Mouse (Mus musculus) layer of hippocampus, adult 11-12 months (tissue): ENCODE results near the gene Pycard.
A peak's percentile ranks its signal among the peaks of the same experiment; 100 is the strongest.
"Not testable (repeated sequence)": the region's sequence is repeated elsewhere in the genome, so short reads cannot be mapped to it uniquely, and the experiment has no call there.

ENCODE experiments used
- DNase-seq: peaks from one replicate; pipeline ENCODE4 v3.0.0; 2022; ENCODE audit warnings: low spot score

The Pycard gene

DNA sequence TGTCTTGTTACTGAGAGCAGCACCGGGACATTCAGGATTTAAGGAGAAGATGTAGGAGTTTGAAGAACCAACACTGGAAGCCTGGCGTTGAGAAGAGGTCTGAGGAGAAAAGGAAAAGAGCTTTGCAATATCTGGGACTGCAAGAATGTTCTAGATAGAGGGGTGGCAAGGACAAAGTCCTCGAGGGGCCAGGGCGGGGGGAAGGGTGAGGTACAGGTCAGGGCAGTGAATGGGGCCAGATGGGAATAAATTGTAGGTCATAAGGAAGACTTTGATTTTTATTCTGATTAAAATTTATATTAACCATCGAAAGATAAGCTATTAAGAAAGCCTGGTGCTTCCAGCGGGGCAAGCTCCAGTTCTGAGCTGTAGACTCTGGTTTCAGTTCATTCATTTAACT, 9.4 kb upstream of the Pycard start:
- no peak for DNase-seq

DNA sequence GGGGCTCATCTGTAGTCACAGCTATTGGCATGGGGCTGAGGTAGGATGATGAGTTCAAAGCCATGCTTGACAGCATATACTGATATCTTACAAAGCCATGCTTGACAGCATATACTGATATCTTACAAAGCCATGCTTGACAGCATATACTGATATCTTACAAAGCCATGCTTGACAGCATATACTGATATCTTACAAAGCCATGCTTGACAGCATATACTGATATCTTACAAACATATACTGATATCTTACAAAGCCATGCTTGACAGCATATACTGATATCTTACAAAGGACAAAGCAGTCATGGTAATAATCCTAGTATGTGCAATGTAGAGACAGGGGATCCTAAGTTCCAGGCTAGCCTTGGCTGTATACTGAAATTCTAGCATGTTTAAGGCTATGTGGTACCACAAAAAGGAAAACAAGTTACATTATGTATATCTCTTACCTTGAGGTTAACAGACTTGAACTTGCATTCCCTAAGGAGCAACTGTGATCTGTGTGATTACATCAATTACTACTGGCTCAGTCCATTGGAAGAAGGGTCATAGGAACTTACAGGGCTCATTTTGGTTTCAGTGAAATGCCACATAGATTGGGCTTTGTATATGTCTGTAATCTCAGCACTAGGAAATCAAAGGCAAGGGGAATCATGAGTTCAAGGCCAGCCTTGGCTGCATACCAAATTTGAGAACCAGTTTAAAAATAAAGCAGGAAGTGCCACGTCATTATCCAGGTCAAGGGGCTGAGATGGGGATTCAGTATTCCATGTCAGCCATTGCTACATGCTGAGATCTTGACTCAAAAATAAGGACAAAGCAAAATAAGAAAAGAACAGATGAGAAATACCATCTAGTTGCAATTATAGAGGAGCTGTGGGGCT, 6.6 kb upstream of the Pycard start:
- no peak for DNase-seq

DNA sequence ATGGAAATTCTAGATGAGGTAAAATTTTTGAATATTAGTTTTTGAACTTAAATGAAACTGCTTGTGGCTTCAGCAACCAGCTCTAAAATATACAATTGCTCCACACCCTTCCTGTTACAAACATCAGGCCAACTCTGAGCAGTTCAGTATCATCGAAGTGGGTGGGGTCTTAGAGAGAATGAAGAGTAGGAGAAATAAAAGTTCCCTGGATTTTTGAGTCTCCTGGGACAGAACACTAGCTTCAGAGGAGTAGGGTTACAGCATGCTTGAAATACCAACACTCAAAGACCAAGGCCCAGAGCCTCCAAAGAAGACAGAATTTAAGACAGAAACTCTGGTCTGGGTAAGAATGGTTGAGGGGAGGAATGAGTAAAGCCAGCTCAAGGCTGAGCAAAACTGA, 5.8 kb upstream of the Pycard start:
- DNase-seq = no peak

DNA sequence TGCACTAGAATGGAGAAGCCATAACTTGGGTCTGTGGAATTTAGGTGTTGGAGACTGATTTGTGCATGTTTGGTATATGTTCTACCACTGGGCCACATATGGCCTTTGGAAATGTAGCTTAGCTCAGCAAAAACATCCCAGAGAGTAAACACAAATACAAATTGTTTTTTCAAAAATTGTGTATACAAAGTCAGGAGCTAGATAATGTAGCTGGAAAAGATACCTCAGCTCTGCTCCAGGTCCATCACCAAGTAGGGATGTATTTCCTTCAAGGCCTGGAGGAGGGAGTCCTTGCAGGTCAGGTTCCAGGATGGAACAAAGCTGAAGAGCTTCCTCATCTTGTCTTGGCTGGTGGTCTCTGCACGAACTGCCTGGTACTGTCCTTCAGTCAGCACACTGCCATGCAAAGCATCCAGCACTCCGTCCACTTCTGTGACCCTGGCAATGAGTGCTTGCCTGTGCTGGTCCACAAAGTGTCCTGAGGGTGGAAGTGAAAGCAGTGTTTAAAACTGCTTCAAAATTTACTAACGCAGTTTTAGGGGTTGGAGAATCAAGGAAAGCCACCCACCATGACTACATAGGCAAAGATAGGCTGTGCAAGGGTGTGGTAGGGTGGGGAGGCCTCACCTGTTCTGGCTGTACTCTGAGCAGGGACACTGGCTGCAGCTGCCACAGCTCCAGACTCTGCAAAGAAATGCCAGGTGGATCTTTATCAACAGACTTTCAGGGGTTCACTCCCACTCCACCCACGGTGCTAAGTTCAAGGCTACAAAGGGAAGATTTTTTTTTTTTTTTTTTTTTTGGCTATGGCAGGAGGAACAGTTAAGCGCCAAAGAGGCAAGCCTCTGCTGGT, 953 bp downstream of the Pycard start:
- DNase-seq = no peak

DNA sequence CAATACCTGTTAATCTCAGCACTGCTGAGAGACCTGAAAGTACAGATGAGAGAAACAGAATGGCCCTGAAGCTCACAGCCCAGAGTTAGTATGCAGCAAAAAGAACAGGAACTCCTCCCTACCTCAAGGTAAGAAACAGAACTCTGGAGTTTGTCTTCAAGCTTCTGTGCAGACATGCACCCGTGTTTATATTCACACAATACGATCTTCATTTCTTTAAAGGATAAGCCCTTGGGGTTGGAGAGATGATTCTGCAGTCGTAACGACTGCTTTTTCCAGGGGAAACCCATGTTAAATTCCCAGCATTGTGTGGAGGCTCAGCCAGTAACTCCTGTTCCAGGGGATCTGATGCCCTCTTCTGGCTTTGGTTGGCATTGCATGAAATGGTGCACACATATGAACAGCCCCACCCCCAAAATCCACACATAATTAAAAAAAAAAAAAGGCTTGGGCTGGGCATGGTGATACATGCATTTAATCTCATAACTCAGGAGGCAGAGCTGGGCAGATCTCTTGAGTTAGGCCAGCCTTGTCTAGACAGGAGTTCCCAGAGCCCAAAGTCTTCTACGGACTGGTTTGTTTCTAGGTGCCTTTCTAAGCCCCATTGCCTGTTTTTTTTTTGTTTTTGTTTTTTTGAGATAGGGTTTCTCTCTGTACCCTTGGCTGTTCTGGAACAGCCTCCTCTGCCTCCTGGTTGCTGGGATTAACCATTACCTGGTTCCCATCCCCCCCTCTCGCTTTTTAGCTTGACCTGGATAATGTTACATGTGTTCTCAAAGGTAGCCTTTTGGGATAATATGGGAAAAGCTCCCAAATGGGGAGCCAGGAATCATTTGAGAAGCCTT, 1.8 kb downstream of the Pycard start:
- peak; percentile 77 for DNase-seq

DNA sequence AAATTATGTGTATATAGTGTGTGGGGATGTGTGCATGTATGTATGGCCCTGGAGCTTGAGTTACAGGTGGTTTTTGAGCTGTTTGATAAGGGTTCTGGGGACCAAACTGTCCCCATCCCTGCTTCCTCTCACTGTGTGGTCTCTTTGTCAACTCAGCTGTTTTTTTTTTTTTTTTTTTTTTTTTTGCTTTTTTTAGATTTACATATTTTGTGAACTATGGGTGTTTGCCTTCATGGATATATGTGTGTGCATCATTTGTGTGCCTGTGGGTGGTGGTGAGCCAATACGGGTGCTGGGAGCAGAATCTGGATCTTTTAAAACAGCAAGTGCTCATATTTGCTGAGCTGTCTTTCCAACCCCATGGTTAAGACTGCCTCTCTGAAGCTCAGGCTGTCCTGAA, 4.8 kb downstream of the Pycard start:
- DNase-seq = no peak

DNA sequence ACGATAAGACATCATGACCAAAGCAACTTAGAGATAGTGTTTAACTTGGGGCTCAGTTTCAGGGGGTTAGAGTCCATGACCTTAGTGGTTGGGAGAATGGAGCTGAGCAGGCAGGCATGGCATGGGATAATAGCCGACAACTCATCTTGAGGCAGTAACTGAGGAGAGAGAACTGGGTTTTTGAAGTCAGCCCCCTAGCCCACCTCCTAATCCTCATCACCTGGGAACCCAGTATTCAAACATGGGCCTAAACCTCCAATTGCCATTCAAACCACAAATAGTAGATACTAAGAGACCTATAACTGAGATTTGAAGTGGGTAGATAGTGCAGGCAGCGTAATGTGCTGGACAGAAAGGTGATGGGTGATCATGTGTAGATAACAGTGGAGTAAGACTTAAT, 13.1 kb downstream of the Pycard start:
- no peak for DNase-seq

DNA sequence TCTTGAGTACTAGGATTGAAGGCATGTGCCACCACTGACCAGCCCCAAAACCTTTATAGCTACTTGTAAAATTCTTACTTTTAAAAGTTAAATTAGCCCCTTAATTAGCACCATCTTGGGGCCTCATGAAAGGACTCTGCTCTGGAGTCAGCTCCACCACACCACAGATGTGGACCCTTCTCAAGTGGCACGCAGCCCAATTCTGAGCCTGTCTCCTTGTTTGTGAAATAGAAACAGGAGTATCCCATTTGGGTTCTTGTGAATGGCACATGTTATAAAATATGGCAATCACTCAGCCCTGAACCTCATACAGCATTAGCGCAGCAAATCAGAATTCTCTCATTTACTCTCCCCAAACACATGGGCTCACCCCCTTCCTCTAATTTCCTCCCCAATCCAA, 14.8 kb downstream of the Pycard start:
- no peak for DNase-seq

DNA sequence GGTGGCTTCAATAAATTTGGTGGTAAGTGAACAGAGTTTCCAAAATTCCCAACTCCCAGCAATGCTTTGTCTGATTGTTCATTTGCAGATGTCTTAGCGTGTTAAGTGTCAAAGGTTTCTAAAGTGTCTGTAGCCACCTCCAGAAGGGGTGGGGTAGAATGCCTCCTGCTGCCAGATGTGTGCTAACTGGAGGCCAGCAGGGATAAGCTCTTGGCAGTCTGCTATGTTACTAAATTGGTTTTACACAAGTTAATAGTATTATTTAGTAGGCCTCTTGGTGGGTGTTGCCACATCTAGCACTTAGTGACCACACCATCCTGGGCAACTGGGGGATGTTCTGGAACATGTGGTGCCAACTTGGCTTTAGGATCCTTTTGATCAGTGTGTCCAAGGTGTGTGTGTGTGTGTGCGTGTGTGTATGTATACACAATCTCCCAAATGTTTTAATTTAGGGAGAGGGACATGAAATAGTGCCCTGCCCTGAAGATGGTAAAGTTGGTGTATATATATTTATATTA, 19.2 kb downstream of the Pycard start:
- DNase-seq = no peak

DNA sequence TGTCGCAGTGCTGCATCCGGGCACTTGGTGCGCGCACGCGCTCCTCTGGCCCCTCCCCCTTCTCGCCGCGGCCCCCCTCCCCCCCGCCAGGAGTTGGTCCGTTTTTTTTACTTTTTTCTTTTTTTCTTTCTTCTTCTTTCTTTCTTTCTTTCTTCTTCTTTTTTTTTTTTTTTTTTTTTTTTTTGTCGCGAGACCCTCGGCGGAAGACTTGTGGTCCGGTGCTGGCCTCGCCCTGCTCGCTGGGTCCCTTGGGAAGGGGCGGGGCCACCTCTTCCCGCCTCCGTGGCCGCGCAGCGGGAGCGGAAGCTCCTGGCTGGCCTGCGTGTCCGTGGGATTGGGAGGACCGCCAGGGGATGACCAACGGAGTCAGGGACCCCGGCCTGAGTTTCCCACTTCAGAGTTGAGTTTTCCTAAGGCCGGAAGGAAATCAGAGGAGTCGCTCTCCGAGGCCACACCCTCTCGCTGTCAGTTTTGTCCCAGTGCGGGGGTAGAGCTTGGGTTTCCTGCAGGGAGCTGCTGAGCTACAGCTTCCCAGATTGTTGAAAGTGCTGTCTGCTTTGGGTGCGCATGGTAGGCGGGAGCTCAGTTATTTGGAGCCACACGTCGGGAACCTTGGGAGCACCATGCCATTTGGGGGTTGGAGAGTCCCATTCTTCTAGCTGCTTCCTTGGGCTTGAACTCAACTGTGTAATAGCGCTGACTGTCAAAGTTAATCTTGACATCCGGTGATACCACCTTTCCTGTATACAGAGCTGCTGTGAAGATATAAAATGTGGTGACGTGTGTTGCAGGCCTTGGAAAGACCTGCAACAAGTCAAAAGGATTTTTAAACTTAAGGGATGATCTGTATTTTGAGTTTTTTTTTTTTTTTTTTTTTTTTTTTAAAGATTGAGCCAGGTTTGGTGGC, 25.5 kb downstream of the Pycard start:
- DNase-seq = peak; percentile 62

DNA sequence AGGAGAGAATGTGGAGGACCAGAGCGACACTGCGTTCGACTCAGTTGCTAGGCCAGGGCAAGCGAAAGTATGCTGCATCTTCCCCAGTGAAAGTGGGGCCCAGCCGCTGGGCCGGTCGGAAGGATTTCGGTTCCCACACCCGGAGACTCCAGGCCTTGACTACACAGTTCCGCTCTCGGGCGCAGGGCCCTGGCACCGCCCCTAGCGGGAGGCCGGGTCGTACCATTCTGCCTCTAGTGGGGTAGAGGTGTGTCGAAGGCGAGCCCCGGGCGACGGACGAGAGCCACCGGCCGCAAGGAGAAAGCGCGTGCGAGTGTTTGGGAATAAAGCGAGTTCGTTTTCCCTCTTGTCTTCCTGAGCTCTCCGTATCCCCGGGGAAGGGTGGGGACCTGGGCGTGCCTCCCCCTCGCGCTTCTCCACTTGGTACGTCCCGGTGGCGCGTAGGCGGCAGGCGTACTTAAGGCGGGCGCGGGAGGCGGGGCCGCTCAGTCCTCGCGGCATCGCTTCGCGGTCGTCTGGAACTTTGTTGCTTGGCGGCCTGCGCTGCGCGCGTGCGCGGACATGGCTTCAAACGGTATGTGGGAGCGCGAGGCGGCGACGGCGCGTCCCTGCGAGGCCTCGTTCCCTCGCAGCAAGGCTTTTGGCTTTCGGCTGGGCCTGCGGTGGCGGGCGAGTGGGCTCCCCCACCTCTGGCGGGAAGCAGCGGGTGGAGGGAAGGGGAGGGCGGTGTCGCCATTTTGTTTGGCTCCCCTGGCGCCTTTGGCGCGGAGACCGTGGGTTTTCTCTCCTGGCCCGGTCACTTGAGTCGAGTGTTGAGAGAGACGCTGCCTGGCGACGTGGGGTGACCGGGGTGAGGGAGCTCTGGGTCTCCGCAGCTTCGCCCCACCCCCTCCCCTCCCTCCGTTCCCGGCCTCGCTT, 26.4 kb downstream of the Pycard start, which contains the start of gene Fus:
Fus (plus strand) TSS at position 454 of the 918 bp plus-strand sequence.
- DNase-seq = peak; percentile 95

DNA sequence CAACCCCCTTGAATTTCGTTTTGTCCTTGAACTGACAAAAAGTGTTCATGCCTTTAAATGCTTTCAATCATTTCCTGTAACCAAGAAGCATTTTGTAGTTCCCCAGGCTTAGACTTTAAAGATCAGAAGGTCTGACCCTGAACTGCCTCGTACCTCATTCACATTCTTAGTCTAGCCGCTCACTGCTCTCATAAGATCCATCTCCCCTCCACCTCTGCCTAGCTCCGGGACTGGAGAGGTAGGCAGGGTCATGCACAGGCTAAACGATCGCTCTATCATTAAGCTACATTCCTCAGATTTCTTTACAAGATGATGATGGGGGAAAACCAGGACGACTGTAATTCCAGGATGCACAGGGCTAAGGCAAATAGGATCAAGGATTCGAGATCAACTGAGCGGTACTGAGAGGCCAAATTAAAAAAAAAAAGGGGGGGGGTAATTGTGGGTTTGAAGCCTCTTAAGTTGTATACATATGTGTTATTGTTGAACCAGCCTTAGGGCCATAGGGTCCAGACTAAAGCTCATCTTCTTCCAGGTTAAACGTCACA, 27.2 kb downstream of the Pycard start:
- DNase-seq = no peak

DNA sequence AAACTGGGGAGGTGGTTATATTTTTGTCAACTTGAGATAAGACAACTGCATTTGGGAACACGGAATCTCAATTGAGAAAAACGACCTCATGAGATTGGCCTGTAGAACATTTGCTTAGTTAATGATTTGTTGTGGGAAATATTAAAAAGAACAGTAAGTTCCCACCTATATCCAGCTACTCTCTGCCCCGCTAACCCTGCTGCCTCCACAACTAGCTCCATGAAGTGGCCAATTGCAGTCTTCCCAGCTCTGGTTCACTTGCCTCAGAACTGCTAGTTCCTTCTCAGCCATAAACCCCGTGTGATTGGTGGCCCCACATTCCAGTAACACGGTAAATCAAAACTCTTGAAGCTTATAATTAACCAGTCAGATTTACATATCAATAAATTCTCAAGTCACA, 34.3 kb downstream of the Pycard start:
- no peak for DNase-seq

DNA sequence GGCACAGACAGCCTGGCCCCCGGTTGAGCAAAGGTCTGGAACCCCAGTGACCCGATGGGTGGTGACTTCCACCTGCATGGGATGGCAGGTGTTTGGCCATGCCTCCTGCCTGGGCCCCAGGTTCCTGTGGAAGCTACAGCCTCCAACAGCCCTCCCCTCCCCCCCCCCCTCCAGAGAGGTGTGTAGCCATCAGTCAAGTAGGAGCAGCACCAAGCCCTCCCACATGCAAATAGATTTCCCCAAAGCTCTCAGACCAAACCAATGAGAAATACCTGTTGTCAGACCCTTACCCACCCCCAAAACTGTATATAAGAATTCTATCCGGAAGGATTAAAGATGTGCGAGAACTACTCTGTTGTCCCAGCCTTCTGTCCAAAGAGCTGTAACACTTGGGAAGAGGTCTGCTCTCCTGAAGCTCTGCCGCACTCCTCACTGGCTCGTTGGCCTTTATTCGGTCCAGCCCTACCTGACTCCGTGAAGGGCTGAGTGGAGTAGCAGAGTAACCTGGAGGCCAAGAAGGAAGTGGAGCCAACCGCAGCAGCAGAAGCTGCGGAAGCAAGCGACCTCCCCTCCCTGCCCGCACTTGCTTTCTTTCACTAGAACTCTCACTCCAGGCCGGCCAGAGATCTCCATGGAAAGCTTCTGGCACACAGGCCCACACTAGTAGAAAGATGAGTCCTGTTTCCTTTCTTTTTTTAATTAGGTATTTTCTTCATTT, 40.6 kb downstream of the Pycard start:
- no peak for DNase-seq

DNA sequence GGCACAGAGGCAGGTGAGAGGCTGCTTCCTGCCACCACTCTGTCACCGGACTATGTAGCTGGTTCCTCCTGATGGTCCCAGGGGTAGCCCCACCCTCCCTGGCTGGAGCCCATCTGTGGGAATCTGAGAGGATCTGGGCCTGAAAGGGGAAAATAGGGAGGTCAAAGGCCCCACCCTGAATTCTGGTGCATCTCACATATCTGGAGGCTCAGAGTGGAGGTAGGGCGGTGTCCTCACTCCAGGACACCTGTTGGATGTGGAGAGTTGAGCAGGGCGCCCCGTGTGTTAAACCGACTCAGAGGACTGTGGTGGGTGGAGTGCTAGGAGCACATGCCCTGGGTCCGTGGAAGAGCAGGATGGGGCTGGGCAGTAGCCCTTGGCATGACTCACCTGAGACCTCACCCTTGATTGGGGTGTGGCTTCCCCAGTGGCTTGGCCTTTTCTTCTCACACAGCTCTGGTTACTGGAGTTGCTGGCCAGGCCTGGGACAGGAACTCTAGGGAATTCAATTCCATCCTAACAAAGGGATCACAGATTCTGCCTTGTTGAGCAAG, 47.1 kb downstream of the Pycard start, which contains the start of gene Prss36:
Prss36 (minus strand) TSS at position 256 of the 554 bp plus-strand sequence.
- no peak for DNase-seq

DNA sequence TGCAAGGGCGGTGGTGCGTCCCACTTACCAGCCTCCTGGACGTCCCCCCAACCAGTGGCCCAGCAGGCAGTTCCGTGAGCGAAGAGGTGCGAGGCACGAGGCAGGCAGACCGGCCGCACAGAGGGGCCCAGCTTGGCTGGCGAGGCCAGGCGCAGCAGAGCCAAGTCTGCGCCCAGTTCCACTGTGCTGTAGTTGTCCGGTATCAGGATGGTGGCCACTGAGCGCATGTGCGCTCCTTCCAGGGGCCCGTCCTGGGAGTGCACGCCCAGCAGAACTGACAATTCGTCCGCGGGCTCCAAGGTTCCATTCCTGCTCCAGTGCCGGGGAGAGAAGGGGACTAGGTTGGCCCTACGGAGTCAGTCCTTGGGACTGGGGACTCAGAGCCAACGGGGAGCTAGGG, 49.1 kb downstream of the Pycard start:
- no peak for DNase-seq

DNA sequence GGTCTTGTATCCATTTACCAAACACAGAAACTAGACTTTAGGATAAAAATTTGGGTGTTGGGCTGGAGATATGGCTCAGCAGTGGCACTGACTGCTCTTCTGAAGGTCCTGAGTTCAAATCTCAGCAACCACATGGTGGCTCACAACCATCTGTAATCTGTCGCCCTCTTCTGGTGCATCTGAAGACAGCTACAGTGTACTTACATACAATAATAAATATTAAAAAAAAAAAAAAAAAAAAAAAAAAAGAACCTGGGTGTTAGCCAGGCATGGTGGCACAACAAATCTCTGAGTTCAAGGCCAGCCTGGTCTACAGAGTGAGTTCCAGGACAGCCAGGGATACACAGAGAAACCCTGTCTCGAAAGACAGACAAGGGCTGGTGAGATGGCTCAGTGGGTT, 51.6 kb downstream of the Pycard start:
- not testable (repeated sequence) for DNase-seq
